Mouse (Mus musculus): ENCODE results near the gene Krt39.

Gene Krt39

DNA sequence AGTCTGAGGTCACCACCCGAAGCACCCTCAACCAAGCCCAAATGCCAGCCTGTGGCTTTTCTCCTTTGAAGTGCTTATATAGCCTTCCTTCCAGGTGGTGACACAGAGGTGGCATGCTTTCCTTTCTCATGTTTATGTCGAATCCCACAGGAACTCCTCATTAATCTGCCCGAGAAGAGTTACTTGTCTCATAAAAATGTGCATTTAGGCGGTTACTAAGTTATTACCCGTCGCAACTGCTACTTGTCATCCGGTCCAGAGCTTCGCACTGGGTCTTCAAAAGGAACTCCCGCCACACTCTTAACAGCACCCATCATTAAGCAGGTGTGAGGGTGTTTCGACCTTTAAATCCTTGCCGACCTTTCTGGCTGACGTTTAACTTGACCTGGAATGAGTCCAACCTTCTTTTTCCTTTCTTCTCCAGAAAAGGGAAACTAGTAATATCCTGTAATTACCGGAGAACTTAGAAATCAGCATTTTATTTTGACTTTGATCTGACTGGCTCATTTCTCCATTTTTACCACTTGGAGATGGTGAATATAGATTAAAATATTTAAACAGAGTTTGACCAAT lies at the start of gene Krt39:
Krt39 (minus strand) TSS at position 51 of the 573 bp plus-strand sequence.
- no peak for DNase-seq (ENCODE audit: low spot score)

GRCm38 (mm10) chr11:99566530-99566929 lies 45.4 kb upstream of the Krt39 start, which contains the start of gene Krtap3-1:
TSS of gene Krtap3-1 (minus strand) at chr11:99566630.
- no peak for DNase-seq (ENCODE audit: low spot score)

- no peak for DNase-seq (ENCODE audit: low spot score)
Observed at GRCm38 (mm10) chr11:99562580-99562979, 41.4 kb upstream of the Krt39 start.

DNA sequence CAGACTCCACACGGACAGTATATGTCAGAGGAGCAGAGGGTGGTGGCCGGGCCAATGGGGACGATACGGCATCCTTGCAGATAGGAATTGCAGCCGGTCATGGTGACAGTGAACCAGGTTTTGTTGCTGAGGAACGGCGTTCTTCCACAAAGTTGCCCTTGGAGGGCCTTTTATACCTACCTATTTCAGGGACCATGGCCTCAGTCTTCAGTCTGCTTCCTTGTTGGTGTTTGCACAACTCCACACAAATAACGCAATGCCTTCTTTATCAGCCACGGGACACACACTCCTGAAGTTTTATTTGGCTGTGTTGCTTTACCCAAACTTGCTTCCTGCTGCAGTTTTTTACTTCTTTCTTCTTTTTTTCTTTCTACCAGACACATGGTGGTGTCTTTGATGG lies 38.2 kb upstream of the Krt39 start, which contains the start of gene Gm11939:
Gm11939 (minus strand) TSS at position 101 of the 400 bp plus-strand sequence.
- no peak for DNase-seq (ENCODE audit: low spot score)

- no peak for DNase-seq (ENCODE audit: low spot score)
Observed at GRCm38 (mm10) chr11:99557976-99558745, 37.0 kb upstream of the Krt39 start.

- DNase-seq (ENCODE audit: low spot score): no peak
Observed at GRCm38 (mm10) chr11:99556753-99557152, 35.6 kb upstream of the Krt39 start, which contains the start of gene Krtap3-2. TSS of gene Krtap3-2 (minus strand) at chr11:99556853.

GRCm38 (mm10) chr11:99556195-99556594 lies 35.1 kb upstream of the Krt39 start:
- DNase-seq (ENCODE audit: low spot score): no peak

DNA sequence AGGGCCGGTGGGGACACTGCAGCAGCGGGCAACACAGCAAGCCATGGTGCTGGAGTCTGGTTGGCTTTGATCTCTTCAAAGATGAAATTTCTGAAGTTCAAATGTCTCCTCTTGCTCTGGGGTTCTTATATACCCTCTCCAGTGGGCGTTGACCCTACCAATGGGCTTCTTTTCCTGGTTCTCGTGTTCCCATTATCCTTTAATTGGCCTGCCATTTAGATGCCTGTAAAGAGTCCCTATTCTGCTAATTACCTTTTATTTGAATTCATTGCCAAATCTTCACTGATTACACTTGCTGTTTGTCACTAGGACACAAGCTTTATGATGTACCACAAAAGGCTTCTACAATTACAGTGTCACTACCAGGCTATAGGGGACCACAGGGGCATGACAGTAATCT lies 29.6 kb upstream of the Krt39 start, which contains the start of gene Krtap3-3:
Krtap3-3 (minus strand) TSS at position 101 of the 400 bp plus-strand sequence.
- DNase-seq (ENCODE audit: low spot score): no peak

- DNase-seq (ENCODE audit: low spot score): no peak
Observed at GRCm38 (mm10) chr11:99547892-99548291, 26.8 kb upstream of the Krt39 start.

GRCm38 (mm10) chr11:99539721-99540120 lies 18.6 kb upstream of the Krt39 start:
- peak; percentile 80 for DNase-seq (ENCODE audit: low spot score)

- no peak for DNase-seq (ENCODE audit: low spot score)
Observed at GRCm38 (mm10) chr11:99514098-99514497, 7.0 kb downstream of the Krt39 start.

- no peak for DNase-seq (ENCODE audit: low spot score)
Observed at GRCm38 (mm10) chr11:99500095-99500805, 20.9 kb downstream of the Krt39 start.

GRCm38 (mm10) chr11:99496460-99496859 lies 24.7 kb downstream of the Krt39 start:
- no peak for DNase-seq (ENCODE audit: low spot score)

GRCm38 (mm10) chr11:99494741-99495140 lies 26.4 kb downstream of the Krt39 start:
- DNase-seq (ENCODE audit: low spot score): no peak

- DNase-seq (ENCODE audit: low spot score): no peak
Observed at GRCm38 (mm10) chr11:99493574-99493850, 27.6 kb downstream of the Krt39 start.

DNA sequence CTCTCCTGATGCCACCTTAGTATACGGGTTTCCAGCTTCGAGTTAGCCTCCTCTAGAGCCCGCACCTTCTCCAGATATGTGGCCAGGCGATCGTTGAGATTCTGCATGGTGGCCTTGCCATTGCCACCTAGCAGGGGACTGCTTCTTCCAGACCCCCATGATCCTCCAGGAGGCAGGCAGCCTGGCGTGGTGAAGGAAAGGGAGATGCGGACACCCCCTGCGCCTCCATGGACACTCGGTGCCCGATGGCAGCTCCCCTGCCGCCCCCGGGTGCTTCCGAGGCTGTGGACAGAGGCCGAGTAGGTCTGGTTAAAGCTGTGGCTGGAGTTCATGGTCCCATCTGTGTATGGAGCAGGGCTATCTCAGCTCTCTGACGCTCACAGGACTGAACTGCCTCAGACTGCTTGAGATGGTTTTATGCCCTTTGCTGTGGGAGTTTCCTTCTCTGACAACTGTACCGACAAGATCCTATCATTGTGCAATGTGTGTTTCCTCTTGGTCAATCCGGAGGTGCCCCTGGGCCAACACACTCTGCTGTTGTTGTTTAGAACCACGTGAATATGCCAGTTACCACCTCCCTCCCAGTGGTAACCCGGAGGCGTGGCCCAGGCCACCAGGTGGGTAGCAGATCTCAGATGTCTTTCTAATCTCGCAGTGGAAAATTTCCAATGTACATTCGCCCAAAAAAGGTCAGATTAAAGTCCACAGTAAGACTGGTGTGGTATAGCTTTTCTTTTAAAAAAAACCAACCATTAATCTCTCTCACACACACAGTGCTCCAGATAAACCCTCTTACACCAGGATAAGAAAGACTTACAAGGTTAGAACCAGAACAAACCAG lies 28.2 kb downstream of the Krt39 start, which contains the start of gene Krt23:
Krt23 (minus strand) TSS at position 405 of the 841 bp plus-strand sequence.
- no peak for DNase-seq (ENCODE audit: low spot score)

DNA sequence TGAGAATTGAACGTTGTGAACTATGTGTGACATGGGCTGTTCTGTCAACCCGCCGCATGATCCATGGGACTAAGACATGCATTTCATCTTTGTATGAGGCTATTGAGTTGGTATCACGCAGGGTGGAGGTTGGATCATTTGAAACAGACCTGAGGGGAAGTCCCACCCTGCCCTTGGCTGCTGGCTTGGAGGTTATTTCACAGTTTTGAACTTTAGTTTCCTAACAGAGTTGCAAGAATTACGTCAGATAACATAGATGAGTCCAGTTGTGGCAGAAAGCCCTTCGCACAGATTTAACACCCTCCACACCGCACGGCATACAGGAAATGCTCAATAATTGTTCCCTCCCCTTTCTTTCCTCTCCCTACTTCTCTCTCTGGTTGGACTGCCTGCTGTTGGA lies 30.1 kb downstream of the Krt39 start:
- DNase-seq (ENCODE audit: low spot score): no peak

GRCm38 (mm10) chr11:99490624-99491023 lies 30.5 kb downstream of the Krt39 start:
- DNase-seq (ENCODE audit: low spot score): no peak

DNA sequence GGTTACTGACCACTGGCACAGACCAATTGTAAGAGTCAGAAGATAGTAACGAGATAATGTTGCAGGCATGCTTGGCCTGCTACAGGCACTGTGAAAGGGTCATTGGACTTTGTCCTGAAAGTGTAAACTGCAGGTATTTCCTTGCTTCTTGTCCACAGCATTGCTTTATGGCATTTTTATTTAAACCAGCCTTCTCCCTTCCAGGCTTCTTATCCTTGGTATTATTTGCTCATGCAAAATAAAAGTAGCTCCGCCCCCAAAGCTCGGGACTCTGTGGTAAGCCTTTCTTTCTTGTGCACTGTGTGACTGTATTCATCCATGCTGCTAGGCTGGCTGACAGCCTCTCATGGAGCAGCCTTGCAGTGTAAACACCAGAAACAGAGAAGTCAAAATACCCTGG lies 31.9 kb downstream of the Krt39 start:
- no peak for DNase-seq (ENCODE audit: low spot score)

GRCm38 (mm10) chr11:99474981-99475380 lies 46.2 kb downstream of the Krt39 start:
- DNase-seq (ENCODE audit: low spot score): no peak

DNA sequence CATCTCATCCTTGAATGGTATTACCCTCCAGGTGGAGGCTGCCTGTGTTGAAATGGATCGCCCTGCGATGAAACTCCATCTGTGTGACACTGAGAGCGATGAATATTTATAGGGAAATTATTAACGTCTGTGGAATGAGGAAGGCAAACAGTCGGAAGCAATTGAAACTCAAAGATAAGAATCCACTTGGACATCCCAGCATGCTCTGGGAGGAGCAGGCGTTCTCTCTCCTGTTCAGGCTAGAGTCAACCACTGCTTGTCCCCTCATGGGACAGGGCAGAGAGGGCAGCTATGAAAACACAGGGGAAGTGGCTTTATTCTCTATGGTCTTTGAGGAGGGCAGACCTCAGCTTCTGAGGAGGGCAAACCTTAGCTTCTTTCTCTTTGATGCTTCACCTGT lies 47.7 kb downstream of the Krt39 start:
- DNase-seq (ENCODE audit: low spot score): no peak

- DNase-seq (ENCODE audit: low spot score): no peak
Observed at GRCm38 (mm10) chr11:99472405-99472804, 48.7 kb downstream of the Krt39 start.

Measured in testis, postnatal 10 days (tissue).